Mouse (Mus musculus) thymus, postnatal 25 days (tissue): ENCODE measurements around the gene Hoxd11.

Experiments used
- DNase-seq: peaks from one replicate; pipeline ENCODE4 v3.0.0; 2022

The Hoxd11 gene

DNA sequence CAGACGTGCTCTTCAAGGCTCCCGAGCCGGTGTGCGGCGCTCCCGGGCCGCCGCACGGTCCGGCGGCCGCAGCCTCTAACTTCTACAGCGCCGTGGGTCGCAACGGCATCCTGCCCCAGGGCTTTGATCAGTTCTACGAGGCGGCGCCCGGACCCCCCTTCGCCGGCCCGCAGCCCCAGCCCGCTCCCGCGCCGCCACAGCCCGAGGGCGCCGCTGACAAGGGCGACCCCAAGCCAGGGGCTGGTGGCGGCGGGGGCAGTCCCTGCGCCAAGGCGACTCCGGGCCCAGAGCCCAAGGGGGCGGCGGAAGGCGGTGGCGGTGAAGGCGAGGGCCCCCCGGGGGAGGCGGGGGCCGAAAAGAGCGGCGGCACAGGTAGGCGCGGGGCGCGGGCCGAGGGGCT, 3.4 kb downstream of the Hoxd11 start:
- DNase-seq = no peak

DNA sequence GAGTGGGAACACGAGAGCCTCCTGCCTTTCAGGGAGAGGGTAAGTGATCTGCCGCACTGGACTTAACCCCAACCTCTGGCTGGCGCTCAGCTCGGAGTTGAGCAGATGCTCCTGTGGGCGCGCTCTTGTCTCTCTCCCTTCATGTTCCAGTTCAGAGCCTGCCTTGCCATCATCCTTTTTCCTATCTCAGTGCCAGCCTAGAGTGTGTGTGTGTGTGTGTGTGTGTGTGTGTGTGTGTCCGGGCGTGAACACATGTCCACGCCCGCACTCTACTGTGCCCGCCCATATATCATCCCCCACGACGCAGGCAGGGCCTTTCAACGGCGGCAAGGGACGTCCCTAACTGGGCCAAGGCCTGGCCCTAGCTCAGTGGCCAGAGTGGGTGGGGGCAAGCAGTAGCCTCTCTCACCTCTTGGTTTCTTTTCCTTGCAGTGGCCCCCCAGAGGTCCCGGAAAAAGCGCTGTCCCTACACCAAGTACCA, 4.2 kb downstream of the Hoxd11 start:
- DNase-seq = no peak

DNA sequence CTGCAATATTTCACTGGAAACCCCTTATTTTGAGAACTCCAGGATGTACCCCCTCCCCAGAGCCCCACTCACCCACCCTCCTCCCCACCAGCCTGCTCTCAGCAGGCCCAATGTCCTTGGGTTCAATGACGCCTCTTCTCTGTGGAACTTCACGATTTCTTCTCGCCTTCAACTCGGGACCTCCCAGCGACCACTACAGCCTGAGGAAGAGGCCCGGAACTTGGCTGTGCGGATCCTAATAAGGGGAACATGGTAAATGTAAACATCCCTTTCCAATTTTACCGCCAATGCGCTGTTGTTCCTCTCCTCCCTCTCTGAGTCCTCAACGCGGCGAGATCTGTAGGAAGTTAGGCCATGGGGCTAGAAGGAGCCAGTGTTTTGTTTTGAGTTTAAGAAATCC, 4.7 kb downstream of the Hoxd11 start:
- DNase-seq = no peak

DNA sequence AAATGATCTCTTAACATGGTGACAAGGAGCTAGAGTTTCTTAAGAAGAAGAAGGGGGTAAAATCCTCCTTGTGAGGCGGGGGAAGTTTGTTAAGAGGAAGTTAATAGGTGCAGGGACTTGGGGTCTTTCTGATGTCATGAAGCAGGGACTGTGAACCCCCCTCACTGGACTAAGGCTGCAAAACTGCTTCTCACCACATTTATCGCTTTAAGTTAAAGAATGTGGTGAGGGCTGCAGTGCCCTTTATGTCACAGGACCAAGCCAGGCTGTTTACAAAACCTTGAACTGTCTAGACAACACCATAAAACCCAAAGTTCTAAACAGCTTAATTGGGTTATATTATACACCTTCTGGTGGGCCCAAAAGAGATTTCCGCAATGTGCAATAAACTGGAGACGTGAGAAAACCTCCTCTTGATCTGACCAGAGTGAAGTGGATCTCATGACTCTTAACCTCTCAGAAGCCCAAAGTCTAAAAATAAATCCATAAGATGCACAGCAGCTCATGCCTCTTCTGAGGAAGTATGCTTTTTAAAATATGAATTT, 5.8 kb downstream of the Hoxd11 start:
- no peak for DNase-seq

DNA sequence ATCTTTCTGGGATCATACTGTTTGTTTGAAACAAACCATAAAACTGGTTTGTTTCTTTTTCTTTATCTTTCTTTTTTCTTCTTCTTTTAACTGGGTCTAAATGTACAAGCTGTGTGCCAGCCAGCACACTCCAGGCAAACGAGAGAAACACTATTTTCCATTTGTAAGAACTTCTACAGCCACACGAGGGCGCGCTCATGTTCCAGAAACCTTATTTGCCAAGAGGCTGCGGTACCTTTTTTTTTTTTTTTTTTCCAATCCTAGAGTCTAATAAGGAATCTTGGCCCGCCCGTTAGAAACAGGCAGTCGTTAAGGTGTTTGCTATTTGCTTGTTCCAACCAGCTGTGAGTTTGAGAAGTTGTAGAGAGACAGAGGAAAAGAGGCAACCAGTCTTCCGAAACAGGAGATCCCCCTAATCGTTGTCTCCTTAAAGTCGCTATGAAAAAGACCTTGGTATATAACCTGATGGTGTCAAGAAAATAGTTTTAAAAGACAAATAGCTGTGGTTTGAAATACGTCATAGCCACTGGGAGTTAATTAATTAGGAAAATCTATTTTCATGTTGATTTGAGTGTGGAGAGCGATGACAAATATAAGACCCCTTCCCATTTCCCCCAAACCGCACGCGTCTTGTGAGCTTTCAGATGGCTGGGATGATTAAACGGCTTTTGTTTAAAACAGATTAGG, 7.1 kb downstream of the Hoxd11 start:
- DNase-seq = no peak

DNA sequence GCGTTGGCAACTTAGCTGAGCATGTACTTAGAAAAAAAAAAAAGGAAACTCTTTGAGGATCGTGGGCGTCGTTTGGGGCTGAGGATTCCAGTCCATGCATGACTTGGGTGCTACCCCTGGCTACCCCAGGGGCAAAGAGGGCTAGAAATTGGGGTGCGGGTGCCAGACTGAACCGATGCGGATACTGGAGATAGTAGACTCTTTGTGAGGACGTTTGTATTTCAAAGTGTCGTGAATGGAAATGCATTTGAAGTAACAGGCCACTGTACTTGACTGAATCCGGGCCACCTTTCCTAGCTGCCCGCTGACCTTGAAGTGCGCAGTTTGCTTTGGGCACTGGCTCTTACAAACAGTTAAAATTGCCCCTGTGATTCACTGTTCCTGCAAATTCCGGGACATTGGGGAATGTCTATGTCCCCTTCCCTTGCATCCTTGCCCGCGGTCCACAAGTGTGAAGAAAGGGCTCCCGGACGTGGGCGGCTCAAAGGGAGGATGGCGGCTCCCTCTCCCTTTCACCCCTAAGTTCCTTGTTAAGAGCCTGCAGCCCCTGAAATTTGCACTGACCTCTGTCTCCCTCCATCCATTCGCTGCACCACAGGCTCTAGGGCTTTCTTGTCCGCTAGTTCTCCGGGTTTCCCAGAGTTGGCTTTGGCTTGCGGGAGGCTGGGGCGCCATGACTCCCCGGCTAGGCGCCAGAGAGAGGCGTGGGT, 7.8 kb downstream of the Hoxd11 start:
- no peak for DNase-seq

DNA sequence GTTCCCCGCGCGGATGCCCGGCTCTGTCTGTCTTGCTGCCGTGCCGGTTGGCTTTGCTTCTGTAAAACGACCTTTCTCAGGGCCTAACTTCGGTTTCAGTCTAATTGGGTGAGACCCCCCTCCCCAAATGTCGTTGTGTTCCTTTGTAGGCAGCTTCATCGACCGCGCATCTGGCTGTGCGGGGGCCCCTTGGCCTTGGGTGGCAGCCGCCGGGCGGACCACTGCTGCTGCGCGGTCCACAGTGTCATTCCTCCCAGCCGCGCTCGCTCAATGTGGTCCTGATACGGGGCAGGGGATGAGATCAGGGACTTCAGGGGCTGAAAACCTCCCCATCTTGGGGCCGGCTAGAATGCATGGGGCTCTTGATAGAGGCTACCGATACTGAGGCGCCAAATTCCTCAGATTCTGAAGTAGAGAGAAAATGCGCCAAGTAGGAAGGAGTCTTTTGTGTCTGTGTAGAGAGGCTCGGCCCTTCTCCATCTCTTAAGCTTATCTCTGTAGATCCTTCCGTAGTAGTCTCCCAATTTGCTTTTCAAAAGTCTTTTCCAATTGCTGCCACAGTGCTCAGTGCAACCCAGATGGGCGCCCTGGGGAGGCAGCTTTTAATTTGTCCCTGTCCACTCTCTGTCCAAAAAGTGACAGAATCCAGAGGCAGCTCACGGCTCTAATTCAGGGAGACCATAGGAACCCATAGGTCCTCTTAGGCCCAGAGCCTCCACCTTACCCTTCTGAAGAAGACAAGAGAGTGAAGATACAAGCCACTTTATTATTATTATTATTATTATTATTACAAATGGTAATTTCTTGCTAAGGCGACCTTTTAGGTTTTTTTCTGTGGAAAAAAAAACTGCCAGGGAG, 8.6 kb downstream of the Hoxd11 start:
- DNase-seq = no peak

DNA sequence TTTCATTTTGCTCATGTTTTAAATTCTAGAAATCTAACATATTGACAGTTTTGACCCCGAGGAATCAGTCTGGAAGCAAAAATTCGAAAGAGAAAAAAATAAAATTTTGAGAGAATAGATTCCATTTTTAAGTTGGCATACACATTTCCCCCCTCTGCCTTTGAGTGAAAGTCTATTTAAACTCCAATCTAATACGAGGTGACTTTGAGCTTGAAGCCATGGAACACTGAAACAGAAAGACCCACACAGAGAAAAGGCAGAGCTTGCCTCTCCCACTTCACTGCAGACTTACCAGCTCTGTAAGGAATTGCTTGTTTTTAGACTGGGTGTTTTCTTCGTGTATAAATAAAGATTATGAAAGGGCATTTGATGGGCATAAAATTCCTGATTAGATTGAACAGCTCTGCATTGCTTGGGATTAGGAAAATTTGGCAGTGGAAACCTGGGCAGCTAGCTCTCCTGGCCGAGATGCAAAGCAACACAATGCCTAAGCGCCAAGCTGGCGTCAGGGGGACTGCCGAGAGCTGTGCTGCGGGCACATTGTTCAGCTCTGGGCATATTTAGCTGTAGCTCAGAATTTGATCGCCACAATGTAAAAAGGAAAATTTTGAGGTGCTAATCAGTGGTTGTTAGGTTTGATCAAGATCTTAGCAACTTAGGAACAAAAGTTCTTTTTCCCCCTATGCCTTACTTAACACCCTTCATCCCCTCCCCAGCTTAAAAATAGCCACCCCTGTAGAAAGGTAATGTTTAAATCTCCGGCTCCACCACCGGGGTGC, 9.6 kb downstream of the Hoxd11 start:
- no peak for DNase-seq

DNA sequence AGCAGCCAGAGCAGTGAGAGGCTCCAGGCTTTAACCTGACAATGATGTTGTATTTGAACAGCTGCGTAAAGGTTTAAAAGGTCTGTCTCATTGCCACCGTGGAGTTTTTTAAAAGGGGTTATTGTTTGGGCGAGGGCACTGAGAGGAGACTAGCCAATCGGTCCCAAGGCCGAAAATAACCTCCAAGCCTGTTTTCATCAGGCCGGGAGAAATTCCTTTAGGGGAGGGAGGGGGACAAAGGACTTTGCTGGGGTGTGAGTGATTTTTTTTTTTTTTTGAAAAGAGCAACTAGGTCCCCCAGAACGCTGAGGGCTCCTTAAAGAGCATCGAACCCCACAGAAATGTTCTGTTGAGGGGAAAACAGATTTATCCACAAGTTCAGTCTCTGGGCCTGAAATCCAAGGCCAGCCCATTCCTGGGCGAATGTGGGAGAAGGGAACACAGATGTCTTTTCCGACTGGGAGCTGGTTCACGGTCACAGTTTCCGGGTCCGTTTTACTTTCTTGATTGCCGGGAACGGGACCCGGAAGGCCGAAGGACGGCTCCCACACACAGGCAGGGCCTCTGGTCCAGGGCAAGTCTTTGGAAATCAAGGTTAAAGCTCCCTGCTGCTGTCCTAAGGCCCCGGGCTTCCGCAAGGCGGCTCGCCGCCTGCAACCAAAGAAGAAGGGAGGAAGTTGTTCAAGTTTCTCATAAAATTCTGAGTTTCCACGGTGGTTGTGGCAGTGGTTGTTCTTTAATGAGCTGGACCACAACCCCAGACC, 10.4 kb downstream of the Hoxd11 start:
- DNase-seq = no peak

DNA sequence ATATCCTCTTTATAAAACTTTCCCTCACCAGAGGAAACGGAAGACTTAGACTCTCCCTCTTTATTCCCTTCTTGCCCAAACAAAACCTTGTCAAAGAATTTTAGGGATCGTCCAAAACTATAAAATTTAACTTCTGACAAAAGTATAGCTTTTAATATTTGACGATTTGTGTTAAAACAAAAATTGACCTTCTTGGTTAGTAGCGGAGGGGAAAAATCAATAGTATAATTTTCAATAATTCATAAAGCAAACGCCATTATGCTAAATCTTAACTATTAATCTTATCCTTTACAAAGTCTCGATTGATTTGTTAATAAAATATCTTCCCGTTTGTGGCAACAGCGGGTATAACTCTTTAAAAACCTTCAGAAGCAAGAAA, 11.0 kb downstream of the Hoxd11 start:
- DNase-seq = no peak

DNA sequence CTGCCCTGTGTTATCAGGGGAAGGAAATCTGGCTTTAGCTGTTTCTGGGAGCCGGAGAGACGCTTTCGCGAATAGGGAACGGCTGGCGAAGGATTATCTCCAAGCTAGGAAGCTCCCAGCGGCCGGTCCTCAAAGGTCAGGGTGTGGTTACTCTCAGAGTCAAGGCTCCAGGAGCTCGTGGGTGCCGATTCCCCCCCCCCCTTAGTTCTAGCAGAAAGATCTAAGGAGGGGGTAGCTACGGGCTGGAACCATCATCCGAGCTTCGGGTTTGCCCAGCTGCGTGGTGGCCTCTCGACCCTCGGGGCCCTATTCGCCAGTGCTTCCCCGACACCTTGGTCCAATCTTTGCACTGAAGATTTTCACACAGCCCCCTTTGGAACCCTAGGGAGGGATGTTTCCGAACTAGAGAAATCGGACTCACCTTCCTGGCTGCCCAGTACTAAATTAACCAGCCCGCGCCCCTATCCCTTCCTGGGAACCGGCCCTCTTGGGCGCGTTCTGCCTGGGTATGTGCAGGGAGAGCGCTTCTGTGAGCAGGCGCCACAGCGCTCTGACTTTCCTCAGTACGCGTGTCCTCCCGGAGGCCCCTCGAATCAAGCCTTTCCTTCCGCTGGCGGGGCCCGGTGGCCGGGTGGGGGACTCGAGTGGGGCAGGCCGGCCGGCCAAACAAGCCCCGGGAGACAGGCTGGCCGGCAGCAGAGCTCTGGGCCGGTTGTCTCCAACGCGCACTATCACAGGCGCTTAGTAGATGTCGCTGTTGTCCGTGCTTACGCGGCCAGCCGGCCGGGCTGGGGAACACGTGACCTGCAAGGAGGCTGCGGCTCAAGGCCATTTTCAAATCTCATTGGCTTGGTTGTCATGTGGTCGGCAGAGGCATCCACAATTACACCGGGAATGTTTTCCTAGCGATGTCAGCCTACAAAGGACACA, 11.9 kb downstream of the Hoxd11 start, which contains the start of gene Hoxd10:
TSS of gene Hoxd10 (plus strand) at position 903 of the 930 bp plus-strand sequence.
- no peak for DNase-seq

DNA sequence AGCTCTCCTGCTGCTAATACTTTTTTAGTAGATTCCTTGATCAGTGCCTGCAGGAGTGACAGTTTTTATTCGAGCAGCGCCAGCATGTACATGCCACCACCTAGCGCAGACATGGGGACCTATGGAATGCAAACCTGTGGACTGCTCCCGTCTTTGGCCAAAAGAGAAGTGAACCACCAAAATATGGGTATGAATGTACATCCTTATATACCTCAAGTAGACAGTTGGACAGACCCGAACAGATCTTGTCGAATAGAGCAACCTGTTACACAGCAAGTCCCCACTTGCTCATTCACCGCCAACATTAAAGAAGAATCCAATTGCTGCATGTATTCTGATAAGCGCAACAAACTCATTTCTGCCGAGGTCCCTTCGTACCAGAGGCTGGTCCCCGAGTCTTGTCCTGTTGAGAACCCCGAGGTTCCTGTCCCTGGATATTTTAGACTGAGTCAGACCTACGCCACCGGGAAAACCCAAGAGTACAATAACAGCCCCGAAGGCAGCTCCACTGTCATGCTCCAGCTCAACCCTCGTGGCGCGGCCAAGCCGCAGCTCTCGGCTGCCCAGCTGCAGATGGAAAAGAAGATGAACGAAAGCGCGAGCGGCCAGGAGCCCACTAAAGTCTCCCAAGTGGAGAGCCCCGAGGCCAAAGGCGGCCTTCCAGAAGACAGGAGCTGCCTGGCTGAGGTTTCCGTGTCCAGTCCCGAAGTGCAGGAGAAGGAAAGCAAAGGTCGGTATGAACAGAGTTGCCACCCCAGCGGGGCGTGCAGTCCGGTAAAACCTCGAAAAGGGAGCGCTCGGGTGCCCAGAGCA, 12.8 kb downstream of the Hoxd11 start:
- no peak for DNase-seq

DNA sequence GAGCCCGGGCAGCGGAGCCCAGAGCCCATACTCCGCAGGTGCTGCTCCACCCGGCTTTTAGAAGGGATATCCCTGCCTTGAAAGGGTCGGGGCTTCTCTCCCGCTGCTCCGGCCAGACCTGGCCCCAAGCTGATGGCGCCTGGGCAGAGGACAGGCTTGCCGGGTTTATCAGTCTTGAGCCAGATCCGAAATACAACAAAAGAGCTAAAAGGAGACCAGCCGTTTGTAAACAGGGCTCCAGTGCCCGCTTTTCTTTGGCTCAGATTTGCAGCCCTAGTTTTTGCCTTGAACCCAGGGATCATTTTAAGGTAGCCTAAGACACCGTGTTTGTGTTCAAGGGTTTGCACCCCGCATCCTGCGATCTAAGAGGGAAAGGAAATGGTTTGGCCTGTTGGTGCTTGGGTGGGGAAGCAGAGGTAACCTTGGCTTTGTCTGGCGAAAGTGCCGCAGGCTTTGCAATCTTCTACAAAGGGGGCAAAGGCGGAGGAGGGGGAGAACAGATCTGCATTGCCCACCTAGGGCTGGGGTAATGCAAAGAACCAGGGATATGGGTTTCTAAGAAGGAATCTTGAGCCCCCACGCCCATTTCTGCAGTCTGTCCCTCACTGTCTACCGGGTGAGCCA, 13.6 kb downstream of the Hoxd11 start:
- no peak for DNase-seq

DNA sequence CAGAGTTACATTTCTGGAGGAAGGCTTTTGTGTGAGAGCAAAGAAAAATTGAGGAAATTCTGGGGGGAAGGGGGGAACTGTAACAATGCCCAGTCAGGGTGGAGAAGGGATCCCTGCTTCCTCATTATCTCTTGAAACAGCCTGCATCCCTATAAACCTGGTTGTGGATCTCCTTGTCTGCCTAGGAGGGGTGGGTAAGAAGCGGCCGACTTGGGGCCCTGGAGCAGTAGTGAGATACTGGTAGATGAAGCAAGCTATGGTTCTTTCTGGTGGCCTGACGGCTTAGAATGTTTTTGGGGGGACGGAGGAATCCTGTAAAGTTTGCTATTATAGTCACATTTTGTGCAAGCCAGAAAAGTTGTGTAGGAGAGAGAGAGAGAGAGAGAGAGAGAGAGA, 14.1 kb downstream of the Hoxd11 start:
- no peak for DNase-seq

DNA sequence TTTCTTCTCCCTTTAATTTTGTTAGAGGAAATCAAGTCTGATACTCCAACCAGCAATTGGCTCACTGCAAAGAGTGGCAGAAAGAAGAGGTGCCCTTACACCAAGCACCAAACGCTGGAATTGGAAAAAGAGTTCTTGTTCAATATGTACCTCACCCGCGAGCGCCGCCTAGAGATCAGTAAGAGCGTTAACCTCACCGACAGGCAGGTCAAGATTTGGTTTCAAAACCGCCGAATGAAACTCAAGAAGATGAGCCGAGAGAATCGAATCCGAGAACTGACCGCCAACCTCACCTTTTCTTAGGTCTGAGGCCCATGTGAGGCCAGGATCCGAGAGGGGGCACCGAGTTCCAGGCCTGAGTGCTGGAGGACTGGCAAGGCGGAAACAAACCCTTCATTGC, 14.7 kb downstream of the Hoxd11 start:
- DNase-seq = no peak

DNA sequence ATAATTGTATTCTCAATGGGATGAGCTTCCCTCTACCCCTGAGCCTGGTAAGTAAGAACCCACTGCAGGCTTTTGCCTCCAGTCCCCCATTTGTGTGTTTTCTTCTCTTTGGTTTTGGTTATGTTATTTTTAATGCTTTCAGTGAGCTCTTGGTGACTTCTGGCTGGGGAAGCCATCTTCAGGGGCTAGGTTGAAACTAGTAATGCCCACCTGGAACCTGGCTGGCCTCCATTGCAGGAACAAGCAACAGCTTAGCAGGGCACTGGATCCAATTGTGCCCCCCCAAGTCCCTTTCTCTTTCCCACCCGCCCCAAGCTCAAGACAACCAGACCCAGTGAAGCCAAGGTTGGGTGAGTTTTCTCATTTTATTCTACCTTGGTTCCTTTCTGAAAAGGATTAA, 16.0 kb downstream of the Hoxd11 start:
- DNase-seq = no peak

DNA sequence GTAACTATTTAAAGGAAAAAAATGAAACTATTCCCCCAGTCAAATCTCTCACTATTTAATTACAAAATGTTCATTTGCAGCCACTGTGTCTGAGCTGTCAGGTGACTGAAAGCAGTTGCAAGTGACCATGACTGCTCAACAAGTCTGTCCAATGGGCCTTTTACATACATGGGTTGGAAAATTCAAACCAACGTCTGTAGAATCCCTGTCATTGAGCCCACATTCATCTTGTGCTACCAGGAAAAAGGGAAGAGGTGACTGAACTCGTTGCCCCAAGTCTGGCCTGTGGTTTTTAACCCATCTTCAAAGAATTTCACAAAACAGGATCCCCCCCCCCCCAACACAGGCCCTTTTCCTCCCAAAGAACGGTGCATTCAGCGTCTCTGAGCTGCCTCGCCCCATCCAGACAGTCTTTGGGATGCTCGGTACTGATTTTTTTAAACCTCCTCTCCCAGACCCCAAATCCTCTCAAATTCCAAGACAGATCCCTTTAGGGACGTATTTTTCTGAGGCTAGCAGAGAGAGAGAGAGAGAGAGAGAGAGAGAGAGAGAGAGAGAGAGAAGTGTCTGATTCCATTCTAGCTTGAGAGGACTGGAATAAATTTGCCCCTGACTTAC, 16.6 kb downstream of the Hoxd11 start:
- DNase-seq = no peak

DNA sequence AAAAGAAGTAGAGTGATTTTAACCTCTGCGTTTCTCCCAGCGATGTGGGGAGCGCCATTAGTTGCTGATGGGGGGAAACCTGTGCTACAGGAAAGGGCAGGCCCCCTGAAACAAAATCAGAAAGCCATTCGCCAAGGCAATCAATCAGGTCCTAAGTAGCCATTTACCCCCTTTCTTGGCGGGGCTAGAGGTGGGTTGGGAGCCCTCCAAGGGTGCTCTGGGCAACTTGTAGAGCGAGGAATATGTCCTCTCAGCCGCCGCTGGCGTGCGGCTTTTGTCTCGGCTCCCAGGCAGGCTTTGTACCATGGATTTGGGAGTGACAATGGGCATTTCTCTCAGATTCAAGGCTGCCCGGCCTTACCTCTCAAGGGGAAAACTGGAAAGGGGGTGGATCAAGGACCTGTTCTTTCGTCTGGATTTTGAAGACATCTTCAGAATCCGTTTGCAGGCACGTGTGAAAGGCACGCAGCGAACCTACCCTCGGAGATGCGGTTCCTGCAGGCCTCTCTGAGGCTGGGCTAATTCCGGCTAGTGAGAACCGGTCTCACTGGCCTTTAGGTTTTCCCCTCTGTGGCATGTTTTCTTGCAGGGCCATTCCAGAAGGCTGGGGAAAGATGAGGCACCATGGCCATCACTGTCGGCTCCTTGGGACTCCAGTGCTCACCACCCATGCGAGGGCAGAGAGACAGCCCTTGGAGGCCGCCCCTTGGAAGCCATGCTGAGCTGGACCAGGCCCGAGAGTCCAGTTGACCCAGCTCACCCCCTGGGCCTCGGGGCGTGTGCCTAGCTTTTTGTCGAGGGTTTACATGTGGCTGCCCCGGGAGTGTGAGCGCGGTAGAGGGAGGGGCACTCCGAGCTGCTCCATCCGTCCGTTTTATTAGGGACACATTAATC, 17.3 kb downstream of the Hoxd11 start:
- DNase-seq = no peak
